Comparison of ENCODE assay signal across 8 mouse cellular contexts in genomic region chr5:122371591-122372191, GRCm38 (mm10). TPM values are rescaled to one million over a fixed set of nuclear protein-coding genes. Genes with fewer than 3 reads are reported as not detected.
DNase-seq lines count a peak whose midpoint lies in the region; ATAC-seq lines count a peak whose summit lies in the region.

TSS of gene Gpn3 (plus strand) at chr5:122371876.

- H3K27me3 ChIP-seq in hindbrain, embryonic 14.5 days (ENCODE audit: control insufficient read depth, insufficient read depth, low read length) = no peaks in the 10 kb centered on the region
- no peaks in the 10 kb centered on the region for H3K27me3 ChIP-seq in liver, embryonic 15.5 days
- no peaks in the 10 kb centered on the region for H3K27me3 ChIP-seq in stomach, embryonic 15.5 days (replicated peaks)

- peak within 1 kb of the TSS; percentile 87 for H3K9ac ChIP-seq in hindbrain, embryonic 14.5 days
- peak within 1 kb of the TSS; percentile 82 for H3K9ac ChIP-seq in liver, embryonic 15.5 days
- H3K9ac ChIP-seq in stomach, embryonic 15.5 days = peak within 1 kb of the TSS; percentile 59

- peak within 1 kb of the TSS; percentile 81 for H3K4me3 ChIP-seq in hindbrain, embryonic 14.5 days (replicated peaks; ENCODE audit: low read length)
- peak within 1 kb of the TSS; percentile 90 for H3K4me3 ChIP-seq in liver, embryonic 15.5 days (replicated peaks)
- peak within 1 kb of the TSS; percentile 57 for H3K4me3 ChIP-seq in stomach, embryonic 15.5 days (replicated peaks)

- no peaks in the 10 kb centered on the region for H3K9me3 ChIP-seq in hindbrain, embryonic 14.5 days (ENCODE audit: control insufficient read depth, low read length)
- no peaks in the 10 kb centered on the region for H3K9me3 ChIP-seq in liver, embryonic 15.5 days (replicated peaks)
- H3K9me3 ChIP-seq in stomach, embryonic 15.5 days = no peaks in the 10 kb centered on the region

- WGBS in hindbrain, embryonic 14.5 days = under 1% methylated on average over 38 of the region's 46 CpGs
- under 1% methylated on average over 40 of the region's 46 CpGs for WGBS in liver, embryonic 15.5 days (ENCODE audit: insufficient replicate concordance)
- WGBS in stomach, embryonic 15.5 days = 2% methylated on average over 27 of the region's 46 CpGs

- peak; percentile 79 for ATAC-seq in hindbrain, embryonic 14.5 days (ENCODE audit: low FRiP score)
- peak; percentile 55 for ATAC-seq in liver, embryonic 15.5 days (ENCODE audit: insufficient read depth)
- ATAC-seq in stomach, embryonic 15.5 days (ENCODE audit: insufficient read depth, low FRiP score, low read depth) = peak; percentile 64

- H3K4me1 ChIP-seq in hindbrain, embryonic 14.5 days (replicated peaks; ENCODE audit: control insufficient read depth, insufficient read depth, low read length) = peaks cover 19% of the 10 kb centered on the region
- peaks cover 27% of the 10 kb centered on the region for H3K4me1 ChIP-seq in liver, embryonic 15.5 days (replicated peaks)
- peaks cover 7% of the 10 kb centered on the region for H3K4me1 ChIP-seq in stomach, embryonic 15.5 days

- peaks cover 49% of the 10 kb centered on the region for H3K36me3 ChIP-seq in hindbrain, embryonic 14.5 days (replicated peaks; ENCODE audit: control insufficient read depth, insufficient read depth)
- peaks cover 41% of the 10 kb centered on the region for H3K36me3 ChIP-seq in liver, embryonic 15.5 days (replicated peaks)
- peaks cover 16% of the 10 kb centered on the region for H3K36me3 ChIP-seq in stomach, embryonic 15.5 days

- H3K4me2 ChIP-seq in hindbrain, embryonic 14.5 days (replicated peaks) = peak within 1 kb of the TSS; percentile 81
- peak within 1 kb of the TSS; percentile 86 for H3K4me2 ChIP-seq in liver, embryonic 15.5 days
- H3K4me2 ChIP-seq in stomach, embryonic 15.5 days = peak within 1 kb of the TSS; percentile 81

- peak within 1 kb of the TSS; percentile 97 for H3K27ac ChIP-seq in hindbrain, embryonic 14.5 days
- peak within 1 kb of the TSS; percentile 97 for H3K27ac ChIP-seq in liver, embryonic 15.5 days (replicated peaks)
- H3K27ac ChIP-seq in stomach, embryonic 15.5 days = peak within 1 kb of the TSS; percentile 95

- DNase-seq in heart, adult 18-20 months = peak in 1 of 2 experiments; percentile 30
- no peak for DNase-seq in heart, adult 9 months (ENCODE audit: low spot score in 2 of 2)
- peak; percentile 92 for DNase-seq in 3134 (ENCODE audit: extremely low read depth, insufficient read length, low spot score)
- peak; percentile 61 for DNase-seq in adrenal gland, postnatal 14 days
- DNase-seq in forelimb bud, embryonic 11.5 days (ENCODE audit: low read depth, low spot score) = peak; percentile 6
- no peak for DNase-seq in hindbrain, embryonic 14.5 days (ENCODE audit: low spot score)

RNA-seq across cellular contexts. Expression of gene Gpn3, which starts in this region (rescaled TPM):
- 10 to 100 TPM; 31.8 to 33.0 TPM for total RNA-seq in heart, adult 18-20 months (2021)
- total RNA-seq in adrenal gland, postnatal 14 days (2021) = 34.9 and 36.4 TPM in 2 replicates
- polyA plus RNA-seq in hindbrain, embryonic 14.5 days (2014; fragmentation: Nextera tagmentation; extraction: Ambion mirVana) = 38.9 and 42.0 TPM in 2 replicates
- polyA plus RNA-seq in liver, embryonic 15.5 days (2015; fragmentation: Nextera tagmentation; extraction: Ambion mirVana) = 48.7 and 53.5 TPM in 2 replicates
- 63.2 and 69.5 TPM in 2 replicates for polyA plus RNA-seq in stomach, embryonic 15.5 days (2015; fragmentation: Nextera tagmentation; extraction: Ambion mirVana)

Comparison
In these comparisons a context has a peak if more than half of its experiments do, and no peak if none do; other contexts are left out.
1. DNase-seq: peak in 3134 (single experiment), adrenal gland, postnatal 14 days (single experiment) and forelimb bud, embryonic 11.5 days (single experiment); none in heart, adult 9 months (0 of 2) and hindbrain, embryonic 14.5 days (single experiment).
2. Peak in every context shown above with its lines, with median percentiles within 50 percentile points of each other: ATAC-seq, H3K27ac ChIP-seq, H3K4me2 ChIP-seq, H3K4me3 ChIP-seq and H3K9ac ChIP-seq.